Mouse (Mus musculus) limb, embryonic 11.5 days (tissue): ENCODE measurements at regions not wholly inside any gene's neighbourhood (a gene's known extent, or its start where the extent isn't known, plus 50 kb on each side); places are given as distances from the start of the nearest gene placed in this dataset.

Source experiments
- ATAC-seq: fragments of 200-750 bp; cut with Nextera tagmentation; 2 replicates; pipeline ENCODE4 v1.8.0; 2017; ENCODE audit warnings: low read depth; ENCODE audit not compliant: insufficient number of reproducible peaks, low FRiP score, low TSS enrichment
- DNase-seq: peaks from one replicate; pipeline ENCODE4 v3.0.0-alpha.2; 2015; ENCODE audit warnings: low spot score
- H3K27ac ChIP-seq: fragments of 300-500 bp; sonication (generic); replicated peaks from 2 replicates; pipeline ENCODE4 v1.5.1; 2014; ENCODE audit warnings: low read depth, mild to moderate bottlenecking, low read length
- H3K27me3 ChIP-seq: fragments of 300-500 bp; sonication (generic); 2 replicates; pipeline ENCODE4 v1.6.1; 2014; ENCODE audit warnings: mild to moderate bottlenecking, low read length, mixed read lengths; ENCODE audit not compliant: control insufficient read depth, insufficient read depth
- H3K36me3 ChIP-seq: fragments of 300-500 bp; sonication (generic); 2 replicates; pipeline ENCODE4 v1.6.1; 2014; ENCODE audit warnings: mild to moderate bottlenecking, low read length, moderate library complexity, mixed read lengths; ENCODE audit not compliant: control insufficient read depth, insufficient read depth
- H3K4me1 ChIP-seq: fragments of 300-500 bp; sonication (generic); 2 replicates; pipeline ENCODE4 v1.6.1; 2014; ENCODE audit warnings: low read length, mixed read lengths; ENCODE audit not compliant: control insufficient read depth, insufficient read depth
- H3K4me2 ChIP-seq: fragments of 300-500 bp; sonication (generic); 2 replicates; pipeline ENCODE4 v1.6.1; 2014; ENCODE audit warnings: low read depth, mild to moderate bottlenecking, moderate library complexity; ENCODE audit not compliant: severe bottlenecking
- H3K4me3 ChIP-seq: fragments of 300-500 bp; sonication (generic); 2 replicates; pipeline ENCODE4 v1.5.1; 2014; ENCODE audit warnings: low read depth, low read length
- H3K9ac ChIP-seq: fragments of 300-500 bp; sonication (generic); 2 replicates; pipeline ENCODE4 v1.6.1; 2014; ENCODE audit warnings: mild to moderate bottlenecking, low read length
- H3K9me3 ChIP-seq: fragments of 300-500 bp; sonication (generic); 2 replicates; pipeline ENCODE4 v1.6.1; 2016; ENCODE audit warnings: low read length; ENCODE audit not compliant: control insufficient read depth
- WGBS: fragments of 180-500 bp; shearing (Covaris S2); extraction: QIAGEN DNeasy Blood & Tissue Kit; methylation state at CpG from one replicate; pipeline ENCODE4 v1.1.7; 2014; 5-methylcytosine and 5-hydroxymethylcytosine counted together

GRCm38 (mm10) chr3:22979896-22980890 is 903.7 kb downstream of the Tbl1xr1 start:
- no peak overlapping the region for H3K9ac ChIP-seq
- DNase-seq (no peak), ATAC-seq (no peak)
- no peak overlapping the region for H3K27ac ChIP-seq
- H3K27me3 ChIP-seq = no peaks in the 10 kb centered on the region
- H3K4me2 ChIP-seq = no peak overlapping the region
- H3K4me1 ChIP-seq = no peaks in the 10 kb centered on the region
- no peaks in the 10 kb centered on the region for H3K9me3 ChIP-seq
- no peak overlapping the region for H3K4me3 ChIP-seq
- WGBS = 86% methylated on average over 1 of the region's 1 CpGs
- no peaks in the 10 kb centered on the region for H3K36me3 ChIP-seq

DNA sequence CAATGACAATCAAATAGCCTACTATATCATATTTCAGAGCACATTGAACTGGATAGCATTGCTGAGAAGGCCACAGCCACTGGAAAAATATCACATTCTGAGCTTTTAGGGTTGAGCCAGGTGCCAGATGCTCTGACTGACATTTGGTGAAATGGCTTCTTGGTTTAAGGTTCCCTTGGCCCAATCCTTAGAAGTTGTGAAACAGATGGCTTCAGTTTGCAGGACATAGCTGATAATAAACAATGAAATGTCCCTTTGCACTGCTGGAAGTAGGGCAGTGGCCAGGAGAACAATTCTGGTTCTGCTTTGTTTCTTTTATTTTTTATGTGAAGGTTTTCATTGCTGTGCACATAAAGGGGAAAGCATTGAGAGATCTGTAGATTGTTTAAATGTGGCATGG is 906.0 kb downstream of the Tbl1xr1 start:
- Histone ChIP-seq H3K4me3 (no peak overlapping the region), H3K36me3 (no peaks in the 10 kb centered on the region), H3K27ac (no peak overlapping the region), H3K9ac (no peak overlapping the region), H3K4me1 (no peaks in the 10 kb centered on the region), H3K27me3 (no peaks in the 10 kb centered on the region), H3K9me3 (no peaks in the 10 kb centered on the region), H3K4me2 (no peak overlapping the region)
- no peak for DNase-seq
- no peak for ATAC-seq

GRCm38 (mm10) chr3:22990136-22990820 is 913.8 kb downstream of the Tbl1xr1 start:
- Histone ChIP-seq H3K36me3 (no peaks in the 10 kb centered on the region), H3K27ac (no peak overlapping the region), H3K27me3 (no peaks in the 10 kb centered on the region), H3K4me2 (no peak overlapping the region), H3K9me3 (no peaks in the 10 kb centered on the region), H3K9ac (no peak overlapping the region), H3K4me3 (no peak overlapping the region), H3K4me1 (no peaks in the 10 kb centered on the region)
- no peak for ATAC-seq
- no peak for DNase-seq
- WGBS = 80% methylated on average over 3 of the region's 3 CpGs

GRCm38 (mm10) chr3:22995228-22995627 is 918.8 kb downstream of the Tbl1xr1 start:
- Histone ChIP-seq H3K9ac (no peak overlapping the region), H3K27ac (no peak overlapping the region), H3K4me3 (no peak overlapping the region), H3K36me3 (no peaks in the 10 kb centered on the region), H3K4me2 (no peak overlapping the region), H3K4me1 (no peaks in the 10 kb centered on the region), H3K9me3 (no peaks in the 10 kb centered on the region), H3K27me3 (no peaks in the 10 kb centered on the region)
- WGBS = 83% methylated on average over 6 of the region's 6 CpGs
- ATAC-seq (no peak), DNase-seq (no peak)

GRCm38 (mm10) chr3:22995833-22996232 is 919.4 kb downstream of the Tbl1xr1 start:
- no peak overlapping the region for H3K27ac ChIP-seq
- H3K4me1 ChIP-seq = no peaks in the 10 kb centered on the region
- no peak overlapping the region for H3K4me3 ChIP-seq
- H3K9ac ChIP-seq = no peak overlapping the region
- no peaks in the 10 kb centered on the region for H3K27me3 ChIP-seq
- ATAC-seq = no peak
- H3K36me3 ChIP-seq = no peaks in the 10 kb centered on the region
- H3K4me2 ChIP-seq = no peak overlapping the region
- no peaks in the 10 kb centered on the region for H3K9me3 ChIP-seq
- no peak for DNase-seq
- WGBS = 82% methylated on average over 5 of the region's 5 CpGs

- no peaks in the 10 kb centered on the region for H3K27me3 ChIP-seq
These were observed 924.6 kb downstream of the Tbl1xr1 start for GRCm38 (mm10) chr3:23001071-23001470.

GRCm38 (mm10) chr3:23032064-23032463 is 955.6 kb downstream of the Tbl1xr1 start:
- ATAC-seq = no peak
- WGBS = 86% methylated on average over 2 of the region's 2 CpGs
- Histone ChIP-seq H3K9ac (no peak overlapping the region), H3K36me3 (no peaks in the 10 kb centered on the region), H3K27ac (no peak overlapping the region), H3K4me3 (no peak overlapping the region), H3K9me3 (no peaks in the 10 kb centered on the region), H3K4me2 (no peak overlapping the region), H3K4me1 (no peaks in the 10 kb centered on the region), H3K27me3 (no peaks in the 10 kb centered on the region)
- DNase-seq = no peak

More at GRCm38 (mm10) chr3:23001071-23001470, 924.6 kb downstream of the Tbl1xr1 start:
- H3K4me2 ChIP-seq = no peak overlapping the region
- no peak overlapping the region for H3K9ac ChIP-seq
- no peak overlapping the region for H3K27ac ChIP-seq
- 84% methylated on average over 3 of the region's 3 CpGs for WGBS
- H3K4me3 ChIP-seq = no peak overlapping the region
- H3K4me1 ChIP-seq = no peaks in the 10 kb centered on the region
- no peaks in the 10 kb centered on the region for H3K36me3 ChIP-seq
- H3K9me3 ChIP-seq = no peaks in the 10 kb centered on the region
- DNase-seq (no peak), ATAC-seq (no peak)

GRCm38 (mm10) chr3:23063180-23063965 is 986.9 kb downstream of the Tbl1xr1 start:
- DNase-seq = no peak

More at GRCm38 (mm10) chr3:23063180-23063965, 986.9 kb downstream of the Tbl1xr1 start:
- no peaks in the 10 kb centered on the region for H3K27me3 ChIP-seq
- 80% methylated on average over 6 of the region's 6 CpGs for WGBS
- H3K4me3 ChIP-seq = no peak overlapping the region
- no peaks in the 10 kb centered on the region for H3K4me1 ChIP-seq
- no peak overlapping the region for H3K9ac ChIP-seq
- no peak overlapping the region for H3K27ac ChIP-seq
- ATAC-seq = no peak
- H3K36me3 ChIP-seq = no peaks in the 10 kb centered on the region
- no peaks in the 10 kb centered on the region for H3K9me3 ChIP-seq
- no peak overlapping the region for H3K4me2 ChIP-seq
